Mouse (Mus musculus) intestine, embryonic 14.5 days (tissue): ENCODE measurements around the gene Xpot. TPM values are rescaled to one million over a fixed set of nuclear protein-coding genes. Genes with fewer than 3 reads are reported as not detected.
A peak's percentile ranks its signal among the peaks of the same experiment; 100 is the strongest.

Source experiments
- ATAC-seq: fragments of 200-750 bp; cut with Nextera tagmentation; replicated peaks from 2 replicates; pipeline ENCODE4 v1.8.0; 2017; ENCODE audit warnings: low read depth, moderate number of reproducible peaks, moderate TSS enrichment, moderate library complexity; ENCODE audit not compliant: low FRiP score, low TSS enrichment
- DNase-seq: peaks from one replicate; pipeline ENCODE4 v3.0.0-alpha.2; 2018; ENCODE audit warnings: low spot score
- H3K27ac ChIP-seq: fragments of 300-500 bp; sonication (generic); 2 replicates; pipeline ENCODE4 v1.5.1; 2014; ENCODE audit warnings: low read depth, mild to moderate bottlenecking, control low read depth
- H3K27me3 ChIP-seq: fragments of 300-500 bp; sonication (generic); replicated peaks from 2 replicates; pipeline ENCODE4 v1.6.1; 2014; ENCODE audit warnings: low read length, control low read depth; ENCODE audit not compliant: control insufficient read depth, insufficient read depth
- H3K36me3 ChIP-seq: fragments of 300-500 bp; sonication (generic); 2 replicates; pipeline ENCODE4 v1.6.1; 2014; ENCODE audit warnings: low read length, control low read depth; ENCODE audit not compliant: control insufficient read depth, insufficient read depth
- H3K4me1 ChIP-seq: fragments of 300-500 bp; sonication (generic); replicated peaks from 2 replicates; pipeline ENCODE4 v1.6.1; 2014; ENCODE audit warnings: low read length, control low read depth, mixed read lengths; ENCODE audit not compliant: control insufficient read depth, insufficient read depth
- H3K4me2 ChIP-seq: fragments of 300-500 bp; sonication (generic); 2 replicates; pipeline ENCODE4 v1.6.1; 2014; ENCODE audit warnings: low read length
- H3K4me3 ChIP-seq: fragments of 300-500 bp; sonication (generic); 2 replicates; pipeline ENCODE4 v1.5.1; 2014; ENCODE audit warnings: low read depth, low read length, control low read depth, mixed read lengths
- H3K9ac ChIP-seq: fragments of 300-500 bp; sonication (generic); 2 replicates; pipeline ENCODE4 v1.6.1; 2014; ENCODE audit warnings: mild to moderate bottlenecking, low read length
- H3K9me3 ChIP-seq: fragments of 300-500 bp; sonication (generic); 2 replicates; pipeline ENCODE4 v1.6.1; 2016; ENCODE audit warnings: low read length, control low read depth; ENCODE audit not compliant: control insufficient read depth
- WGBS: fragments of 180-500 bp; shearing (Covaris S2); extraction: QIAGEN DNeasy Blood & Tissue Kit; methylation state at CpG from one replicate; pipeline ENCODE4 v1.1.7; 2014; 5-methylcytosine and 5-hydroxymethylcytosine counted together
- polyA plus RNA-seq: library from polyadenylated mRNA; unstranded; fragments of >200 nt; fragmentation: Nextera tagmentation; extraction: Ambion mirVana; gene quantifications from 2 replicates; pipeline ENCODE4 v1.2.1, GENCODE M21; 2014

Gene Xpot
- polyA plus RNA-seq, 1 experiment from 2014 or later: 48.1 TPM

DNA sequence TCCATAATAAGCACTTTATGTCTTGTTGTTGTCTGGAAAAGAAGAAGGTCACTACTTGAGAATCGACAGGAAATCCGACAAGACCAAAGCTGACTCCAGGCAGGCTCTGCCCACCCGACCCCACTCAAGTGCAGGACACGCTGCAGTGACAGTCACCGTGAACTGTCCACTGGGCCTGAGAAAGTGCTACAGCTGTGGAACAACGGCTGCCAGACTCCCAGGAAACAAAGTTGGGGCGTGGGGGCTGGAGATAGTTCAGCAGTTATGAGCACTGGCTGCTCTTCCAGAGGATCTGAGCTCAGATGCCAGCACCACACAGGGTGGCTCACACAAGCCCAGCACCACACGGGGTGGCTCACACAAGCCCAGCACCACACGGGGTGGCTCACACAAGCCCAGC lies 49.8 kb downstream of the Xpot start:
- 85% methylated on average over 9 of the region's 9 CpGs for WGBS
- Histone ChIP-seq H3K4me1 (no peaks in the 10 kb centered on the region), H3K27me3 (no peaks in the 10 kb centered on the region), H3K27ac (no peak overlapping the region), H3K36me3 (peaks cover 51% of the 10 kb centered on the region), H3K4me2 (no peak overlapping the region), H3K4me3 (no peak overlapping the region), H3K9ac (no peak overlapping the region), H3K9me3 (no peaks in the 10 kb centered on the region)
- ATAC-seq (no peak), DNase-seq (no peak)

DNA sequence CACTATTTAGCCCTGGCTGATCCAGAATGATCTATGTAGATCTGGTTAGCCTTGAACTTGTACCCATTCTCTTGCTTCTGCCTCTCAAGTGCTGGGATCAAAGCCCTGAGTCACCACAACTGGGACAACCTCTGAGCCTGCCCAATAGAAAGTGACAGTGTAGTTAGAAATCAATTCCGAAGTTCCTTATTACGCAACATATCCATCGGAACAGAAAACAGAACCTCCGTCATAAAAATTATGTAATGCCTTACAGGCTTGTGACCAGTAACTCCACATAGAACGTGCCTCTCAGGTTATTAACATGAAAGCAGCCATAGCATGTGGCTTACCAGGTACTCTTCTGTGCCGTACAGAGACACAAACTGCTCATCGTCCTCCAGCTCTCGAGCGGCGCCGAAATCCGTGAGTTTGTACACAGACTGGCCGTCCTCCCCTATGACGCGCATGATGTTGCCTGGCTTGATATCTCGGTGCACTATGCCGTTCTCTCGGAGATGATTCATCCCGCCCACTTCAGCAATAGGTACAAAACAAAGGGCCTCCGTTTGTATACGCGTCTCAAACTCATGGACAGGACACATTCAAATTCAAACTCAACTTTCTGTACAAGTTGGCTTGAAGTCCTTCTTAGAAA lies 54.5 kb downstream of the Xpot start:
- Histone ChIP-seq H3K9me3 (no peaks in the 10 kb centered on the region), H3K4me3 (no peak overlapping the region), H3K36me3 (peaks cover 46% of the 10 kb centered on the region), H3K9ac (no peak overlapping the region), H3K4me2 (no peak overlapping the region), H3K27me3 (no peaks in the 10 kb centered on the region), H3K27ac (no peak overlapping the region), H3K4me1 (no peaks in the 10 kb centered on the region)
- no peak for ATAC-seq
- 95% methylated on average over 22 of the region's 22 CpGs for WGBS
- no peak for DNase-seq

DNA sequence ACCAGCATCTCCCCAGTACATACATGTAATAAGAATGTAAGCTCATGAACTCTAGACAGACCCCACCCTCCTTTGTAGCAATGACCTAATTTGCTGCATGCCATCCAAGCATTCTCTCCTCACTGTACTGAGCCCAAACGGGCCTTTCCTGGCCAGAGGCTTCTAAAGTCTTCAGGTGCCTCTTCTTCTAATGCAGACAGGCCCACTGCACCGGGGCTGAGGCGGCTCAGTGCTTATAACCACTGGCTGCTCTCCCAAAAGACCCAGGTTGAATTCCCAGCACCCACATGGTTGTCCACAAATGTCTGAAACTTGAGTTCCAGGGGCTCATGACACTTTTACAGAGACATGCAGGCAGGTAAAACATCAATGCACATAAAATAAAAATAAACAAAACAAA lies 55.1 kb downstream of the Xpot start:
- no peaks in the 10 kb centered on the region for H3K27me3 ChIP-seq
- no peaks in the 10 kb centered on the region for H3K4me1 ChIP-seq
- ATAC-seq (no peak), DNase-seq (no peak)
- no peak overlapping the region for H3K4me3 ChIP-seq
- no peak overlapping the region for H3K9ac ChIP-seq
- 94% methylated on average over 3 of the region's 3 CpGs for WGBS
- H3K9me3 ChIP-seq: no peaks in the 10 kb centered on the region
- peaks cover 44% of the 10 kb centered on the region for H3K36me3 ChIP-seq
- H3K4me2 ChIP-seq: no peak overlapping the region
- no peak overlapping the region for H3K27ac ChIP-seq

DNA sequence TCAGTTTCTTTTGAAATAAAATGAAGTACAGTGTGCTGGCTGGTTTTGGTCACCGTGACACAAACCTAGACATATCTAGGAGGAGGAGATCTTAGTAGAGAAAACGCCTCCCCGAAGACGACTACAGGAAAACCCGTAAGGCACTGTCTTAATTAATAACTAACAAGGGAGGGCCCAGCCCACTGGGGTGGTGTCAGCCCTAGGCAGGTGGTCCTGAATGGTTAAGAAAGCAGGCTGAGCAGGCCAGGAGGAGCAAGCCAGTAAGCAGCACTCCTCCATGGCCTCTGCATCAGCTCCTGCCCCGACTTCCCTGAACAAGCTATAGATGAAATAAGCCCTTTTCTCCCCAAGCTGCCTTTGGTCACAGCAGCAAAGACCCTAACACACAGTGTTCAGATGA lies 56.3 kb downstream of the Xpot start:
- H3K9ac ChIP-seq: no peak overlapping the region
- no peaks in the 10 kb centered on the region for H3K4me1 ChIP-seq
- no peak for ATAC-seq
- peaks cover 43% of the 10 kb centered on the region for H3K36me3 ChIP-seq
- no peak for DNase-seq
- no peak overlapping the region for H3K4me3 ChIP-seq
- H3K27ac ChIP-seq: no peak overlapping the region
- WGBS: 68% methylated on average over 6 of the region's 6 CpGs
- H3K27me3 ChIP-seq: no peaks in the 10 kb centered on the region
- no peaks in the 10 kb centered on the region for H3K9me3 ChIP-seq
- no peak overlapping the region for H3K4me2 ChIP-seq

DNA sequence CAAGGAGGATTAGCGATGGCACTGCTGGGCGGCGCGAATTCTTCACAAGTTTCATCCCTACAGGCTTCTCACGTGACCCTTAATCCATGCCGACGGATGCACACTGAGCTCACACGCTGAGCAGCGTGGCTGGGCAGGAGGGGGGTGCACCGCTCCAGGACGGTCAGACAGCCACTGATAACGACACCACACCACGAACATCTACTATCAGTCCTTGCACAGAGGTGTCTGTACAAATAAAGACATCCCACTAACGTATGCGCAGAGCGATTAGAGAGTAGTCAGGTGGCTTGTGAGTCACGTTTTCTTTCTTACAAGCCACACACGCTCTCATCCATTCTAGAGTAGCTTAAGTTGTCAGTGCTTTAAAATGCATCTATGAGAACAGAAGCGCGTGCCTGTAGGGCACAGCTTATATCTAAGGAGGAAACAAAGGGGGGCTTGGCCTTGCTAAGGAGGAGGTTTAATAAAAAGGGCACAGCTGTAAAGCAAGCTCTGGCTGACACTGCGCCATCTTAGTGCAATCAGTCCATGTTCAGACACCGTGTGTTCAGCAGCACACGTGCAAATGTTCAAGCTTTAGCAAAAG lies 57.0 kb downstream of the Xpot start:
- Histone ChIP-seq H3K4me2 (peak overlapping the region; percentile 26), H3K36me3 (peaks cover 46% of the 10 kb centered on the region)
- WGBS: 19% methylated on average over 23 of the region's 23 CpGs

DNA sequence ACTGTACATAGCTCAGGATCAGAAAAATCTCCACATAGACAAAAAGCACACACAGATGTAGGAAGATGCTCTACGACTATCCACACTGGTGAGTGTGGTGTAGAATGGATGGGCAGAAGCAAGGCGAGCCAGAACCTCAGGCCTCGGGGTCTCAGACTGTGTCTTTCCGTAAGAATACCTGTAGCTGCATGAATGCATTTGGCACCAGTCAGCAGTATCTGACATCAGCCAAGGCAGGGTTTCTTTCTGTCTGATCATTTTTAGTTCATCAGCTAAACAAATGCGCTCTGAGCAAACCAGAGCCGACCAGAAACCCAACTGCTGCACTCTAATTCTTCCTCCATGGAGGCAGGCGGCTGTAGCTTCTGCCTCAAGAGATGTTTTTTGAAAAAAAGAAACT lies 57.6 kb downstream of the Xpot start:
- no peak overlapping the region for H3K4me3 ChIP-seq
- peaks cover 51% of the 10 kb centered on the region for H3K36me3 ChIP-seq
- 65% methylated on average over 7 of the region's 7 CpGs for WGBS
- H3K9ac ChIP-seq: no peak overlapping the region
- DNase-seq: no peak
- H3K9me3 ChIP-seq: no peaks in the 10 kb centered on the region
- ATAC-seq: no peak
- H3K4me1 ChIP-seq: no peaks in the 10 kb centered on the region
- no peaks in the 10 kb centered on the region for H3K27me3 ChIP-seq
- 0 out of 2 replicates have a peak overlapping the region, but pooled peaks have one; percentile 26 for H3K4me2 ChIP-seq
- H3K27ac ChIP-seq: no peak overlapping the region

More for the DNA sequence above, 57.0 kb downstream of the Xpot start:
- no peaks in the 10 kb centered on the region for H3K27me3 ChIP-seq
- H3K4me1 ChIP-seq: no peaks in the 10 kb centered on the region
- DNase-seq (peak; percentile 56), ATAC-seq (peak; percentile 71; the same call in 1 of the 2 replicates)
- no peak overlapping the region for H3K27ac ChIP-seq
- no peak overlapping the region for H3K9ac ChIP-seq
- H3K4me3 ChIP-seq: no peak overlapping the region
- H3K9me3 ChIP-seq: no peaks in the 10 kb centered on the region

DNA sequence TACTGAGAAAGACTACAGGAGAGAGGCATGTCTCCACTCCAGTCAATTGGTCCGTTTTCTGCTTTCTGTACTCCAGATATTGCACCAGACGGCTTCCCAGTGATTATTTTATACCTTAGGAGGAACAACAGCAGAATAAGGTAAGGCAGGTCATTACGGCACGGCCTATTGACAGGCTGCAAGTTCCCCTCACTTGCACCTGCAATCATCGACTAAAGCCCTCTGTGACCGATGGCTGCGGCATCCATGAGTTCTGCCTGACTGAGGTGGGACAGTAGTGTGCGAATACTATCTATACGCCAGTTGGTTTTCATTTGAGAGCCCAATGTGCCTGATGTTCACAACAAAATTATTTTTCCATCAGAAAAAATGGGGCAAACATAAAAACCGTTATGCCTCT lies 58.1 kb downstream of the Xpot start:
- Histone ChIP-seq H3K4me3 (no peak overlapping the region), H3K9me3 (no peaks in the 10 kb centered on the region), H3K36me3 (peaks cover 57% of the 10 kb centered on the region), H3K27me3 (no peaks in the 10 kb centered on the region), H3K4me1 (no peaks in the 10 kb centered on the region), H3K9ac (no peak overlapping the region), H3K27ac (no peak overlapping the region), H3K4me2 (no peak overlapping the region)
- ATAC-seq: no peak
- no peak for DNase-seq
- 94% methylated on average over 10 of the region's 10 CpGs for WGBS

DNA sequence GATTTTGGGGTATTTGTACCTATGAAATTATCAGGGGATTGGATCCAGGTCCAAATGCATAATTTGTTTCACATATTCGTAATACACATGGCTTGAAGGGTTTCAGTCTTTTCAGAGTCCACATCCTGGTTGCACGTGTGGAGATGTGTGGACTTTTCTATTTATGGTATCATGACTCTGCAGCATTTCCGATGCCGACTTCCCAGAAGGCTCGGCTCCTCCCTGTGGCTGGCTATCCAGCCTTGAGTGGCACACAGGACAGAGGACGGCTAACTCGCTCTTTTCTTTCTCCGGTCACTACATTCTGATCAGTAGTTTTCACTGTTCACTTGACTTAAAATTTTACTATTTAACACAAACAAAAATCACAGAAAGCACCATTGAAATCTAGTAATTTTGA lies 61.7 kb downstream of the Xpot start:
- Histone ChIP-seq H3K4me1 (no peaks in the 10 kb centered on the region), H3K27me3 (no peaks in the 10 kb centered on the region), H3K4me3 (no peak overlapping the region), H3K4me2 (no peak overlapping the region), H3K27ac (no peak overlapping the region), H3K9ac (no peak overlapping the region), H3K9me3 (no peaks in the 10 kb centered on the region), H3K36me3 (peaks cover 60% of the 10 kb centered on the region)
- ATAC-seq: no peak
- no peak for DNase-seq
- WGBS: 89% methylated on average over 8 of the region's 8 CpGs

DNA sequence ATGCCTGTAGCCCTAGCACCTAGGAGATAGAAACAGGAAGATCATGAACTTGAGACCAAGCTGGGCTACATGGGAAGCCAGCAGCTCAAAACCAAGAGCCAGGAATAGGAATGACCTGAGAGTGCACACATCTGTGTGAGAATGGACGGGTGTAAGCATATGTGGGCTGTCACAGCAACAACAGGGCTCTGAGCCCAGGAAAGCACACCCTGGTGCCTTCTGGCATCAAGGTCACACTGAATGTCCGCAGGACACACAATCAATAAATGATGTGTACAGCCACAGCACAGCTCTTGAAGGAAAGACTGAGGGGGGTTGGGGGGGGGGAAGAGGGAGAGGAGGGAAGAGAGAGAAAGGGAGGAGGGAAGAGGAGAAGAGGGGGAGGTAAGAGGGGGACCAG lies 67.9 kb downstream of the Xpot start:
- DNase-seq: no peak
- no peaks in the 10 kb centered on the region for H3K27me3 ChIP-seq
- ATAC-seq: no peak
- no peak overlapping the region for H3K9ac ChIP-seq
- no peaks in the 10 kb centered on the region for H3K9me3 ChIP-seq
- H3K27ac ChIP-seq: no peak overlapping the region
- WGBS: 76% methylated on average over 2 of the region's 2 CpGs
- H3K4me3 ChIP-seq: no peak overlapping the region
- no peak overlapping the region for H3K4me2 ChIP-seq
- H3K36me3 ChIP-seq: peaks cover 81% of the 10 kb centered on the region
- H3K4me1 ChIP-seq: no peaks in the 10 kb centered on the region
